Mouse (Mus musculus): ENCODE results near the gene Tmem229b. TPM values are rescaled to one million over a fixed set of nuclear protein-coding genes. Genes with fewer than 3 reads are reported as not detected.
A peak's percentile ranks its signal among the peaks of the same experiment; 100 is the strongest.
"Not testable (repeated sequence)": the region's sequence is repeated elsewhere in the genome, so short reads cannot be mapped to it uniquely, and the experiment has no call there.

The Tmem229b gene
- polyA plus RNA-seq, 1 experiment from 2014 or later = 2.3 TPM

- Histone ChIP-seq H3K27ac (no peak overlapping the region), H3K36me3 (no peaks in the 10 kb centered on the region), H3K9me3 (replicated peaks) (no peaks in the 10 kb centered on the region), H3K4me3 (no peak overlapping the region), H3K27me3 (ENCODE audit: low read depth, poor library complexity, severe bottlenecking) (no peaks in the 10 kb centered on the region), H3K4me1 (peaks cover 6% of the 10 kb centered on the region; the same call in 1 of the 2 replicates)
- DNase-seq (ENCODE audit: low spot score) = no peak
- WGBS = 87% methylated on average over 7 of the region's 7 CpGs
Measured at GRCm38 (mm10) chr12:78923539-78924189, 83.8 kb downstream of the Tmem229b start.

GRCm38 (mm10) chr12:78922977-78923376, 84.5 kb downstream of the Tmem229b start:
- not testable (repeated sequence) for H3K27me3 ChIP-seq (ENCODE audit: low read depth, poor library complexity, severe bottlenecking); H3K36me3 ChIP-seq; H3K4me1 ChIP-seq; H3K27ac ChIP-seq; H3K4me3 ChIP-seq; H3K9me3 ChIP-seq (replicated peaks); DNase-seq (ENCODE audit: low spot score)

GRCm38 (mm10) chr12:78922058-78922457, 85.4 kb downstream of the Tmem229b start:
- Histone ChIP-seq H3K9me3 (replicated peaks) (no peaks in the 10 kb centered on the region), H3K27me3 (ENCODE audit: low read depth, poor library complexity, severe bottlenecking) (no peaks in the 10 kb centered on the region), H3K4me1 (peaks cover 3% of the 10 kb centered on the region; the same call in 1 of the 2 replicates), H3K27ac (no peak overlapping the region), H3K4me3 (no peak overlapping the region), H3K36me3 (no peaks in the 10 kb centered on the region)
- 88% methylated on average over 3 of the region's 3 CpGs for WGBS
- no peak for DNase-seq (ENCODE audit: low spot score)

GRCm38 (mm10) chr12:78921421-78921820, 86.0 kb downstream of the Tmem229b start:
- no peak for DNase-seq (ENCODE audit: low spot score)

GRCm38 (mm10) chr12:78919079-78919712, 88.2 kb downstream of the Tmem229b start:
- peak; percentile 54 for DNase-seq (ENCODE audit: low spot score)
- 34% methylated on average over 16 of the region's 16 CpGs for WGBS
- H3K4me3 ChIP-seq = no peak overlapping the region

More at GRCm38 (mm10) chr12:78921421-78921820, 86.0 kb downstream of the Tmem229b start:
- Histone ChIP-seq H3K4me3 (no peak overlapping the region), H3K9me3 (replicated peaks) (no peaks in the 10 kb centered on the region), H3K27me3 (ENCODE audit: low read depth, poor library complexity, severe bottlenecking) (no peaks in the 10 kb centered on the region), H3K36me3 (no peaks in the 10 kb centered on the region), H3K4me1 (peaks cover 3% of the 10 kb centered on the region; the same call in 1 of the 2 replicates), H3K27ac (no peak overlapping the region)
- 73% methylated on average over 4 of the region's 4 CpGs for WGBS

GRCm38 (mm10) chr12:78918227-78919078, 89.0 kb downstream of the Tmem229b start:
- H3K4me3 ChIP-seq = no peak overlapping the region
- DNase-seq (ENCODE audit: low spot score) = peak; percentile 80

More at GRCm38 (mm10) chr12:78919079-78919712, 88.2 kb downstream of the Tmem229b start:
- no peaks in the 10 kb centered on the region for H3K9me3 ChIP-seq (replicated peaks)
- no peak overlapping the region for H3K27ac ChIP-seq
- peaks cover 3% of the 10 kb centered on the region; the same call in 1 of the 2 replicates for H3K27me3 ChIP-seq (ENCODE audit: low read depth, poor library complexity, severe bottlenecking)
- H3K4me1 ChIP-seq = peaks cover 3% of the 10 kb centered on the region; the same call in 1 of the 2 replicates
- no peaks in the 10 kb centered on the region for H3K36me3 ChIP-seq

GRCm38 (mm10) chr12:78916278-78916677, 91.1 kb downstream of the Tmem229b start:
- H3K27me3 ChIP-seq (ENCODE audit: low read depth, poor library complexity, severe bottlenecking) = peaks cover 32% of the 10 kb centered on the region
- H3K4me1 ChIP-seq = peaks cover 13% of the 10 kb centered on the region
- no peak overlapping the region for H3K4me3 ChIP-seq
- WGBS = 71% methylated on average over 3 of the region's 3 CpGs
- no peaks in the 10 kb centered on the region for H3K36me3 ChIP-seq
- H3K9me3 ChIP-seq (replicated peaks) = no peaks in the 10 kb centered on the region
- no peak for DNase-seq (ENCODE audit: low spot score)
- H3K27ac ChIP-seq = no peak overlapping the region

More at GRCm38 (mm10) chr12:78918227-78919078, 89.0 kb downstream of the Tmem229b start:
- Histone ChIP-seq H3K27me3 (ENCODE audit: low read depth, poor library complexity, severe bottlenecking) (peaks cover 10% of the 10 kb centered on the region), H3K4me1 (peaks cover 3% of the 10 kb centered on the region; the same call in 1 of the 2 replicates), H3K36me3 (no peaks in the 10 kb centered on the region), H3K27ac (no peak overlapping the region), H3K9me3 (replicated peaks) (no peaks in the 10 kb centered on the region)
- 17% methylated on average over 11 of the region's 11 CpGs for WGBS

- no peaks in the 10 kb centered on the region for H3K9me3 ChIP-seq (replicated peaks)
- WGBS = 85% methylated on average over 3 of the region's 3 CpGs
- no peak overlapping the region for H3K4me3 ChIP-seq
- H3K36me3 ChIP-seq = no peaks in the 10 kb centered on the region
- no peak overlapping the region for H3K27ac ChIP-seq
- peaks cover 18% of the 10 kb centered on the region for H3K4me1 ChIP-seq
- H3K27me3 ChIP-seq (ENCODE audit: low read depth, poor library complexity, severe bottlenecking) = peaks cover 39% of the 10 kb centered on the region
- no peak for DNase-seq (ENCODE audit: low spot score)
Measured at GRCm38 (mm10) chr12:78915561-78915960, 91.9 kb downstream of the Tmem229b start.

- H3K27ac ChIP-seq = no peak overlapping the region
- H3K27me3 ChIP-seq (ENCODE audit: low read depth, poor library complexity, severe bottlenecking) = peaks cover 50% of the 10 kb centered on the region
- no peaks in the 10 kb centered on the region for H3K9me3 ChIP-seq (replicated peaks)
- H3K4me1 ChIP-seq = peaks cover 17% of the 10 kb centered on the region
- WGBS = 88% methylated on average over 4 of the region's 4 CpGs
- no peak for DNase-seq (ENCODE audit: low spot score)
- no peaks in the 10 kb centered on the region for H3K36me3 ChIP-seq
- no peak overlapping the region for H3K4me3 ChIP-seq
Measured at GRCm38 (mm10) chr12:78914458-78914857, 93.0 kb downstream of the Tmem229b start.

Other genes with a start within 250 kb of the Tmem229b start
- gene Atp6v1d, start 146.0 kb downstream of the Tmem229b start, polyA plus RNA-seq (2016; fragmentation: Nextera tagmentation; extraction: Ambion mirVana) = 55.5 and 67.2 TPM in 2 replicates
- gene Eif2s1, start 145.8 kb downstream of the Tmem229b start, polyA plus RNA-seq (2016; fragmentation: Nextera tagmentation; extraction: Ambion mirVana) = 301 and 349 TPM in 2 replicates
- 2.7 and 3.2 TPM in 2 replicates for gene Plek2, start 100.7 kb downstream of the Tmem229b start, polyA plus RNA-seq (2016; fragmentation: Nextera tagmentation; extraction: Ambion mirVana)
- 3.3 and 4.3 TPM in 2 replicates for gene Plekhh1, start 21.5 kb upstream of the Tmem229b start, polyA plus RNA-seq (2016; fragmentation: Nextera tagmentation; extraction: Ambion mirVana)
- 28.4 and 34.4 TPM in 2 replicates for gene Pigh, start 82.0 kb upstream of the Tmem229b start, polyA plus RNA-seq (2016; fragmentation: Nextera tagmentation; extraction: Ambion mirVana)
- gene Arg2, start 123.2 kb upstream of the Tmem229b start, polyA plus RNA-seq (2016; fragmentation: Nextera tagmentation; extraction: Ambion mirVana) = 0.20 and 0.26 TPM in 2 replicates
- gene Vti1b, start 165.0 kb upstream of the Tmem229b start, polyA plus RNA-seq (2016; fragmentation: Nextera tagmentation; extraction: Ambion mirVana) = 91.8 and 99.8 TPM in 2 replicates
- 20.8 and 22.2 TPM in 2 replicates for gene Rdh11, start 184.7 kb upstream of the Tmem229b start, polyA plus RNA-seq (2016; fragmentation: Nextera tagmentation; extraction: Ambion mirVana)
- gene Rdh12, start 201.3 kb upstream of the Tmem229b start, polyA plus RNA-seq (2016; fragmentation: Nextera tagmentation; extraction: Ambion mirVana) = 1.9 and 2.6 TPM in 2 replicates